Mouse (Mus musculus) CH12.LX (cell line): Measurements from ENCODE around the gene Slc27a1.

Experiments
- CHD1 ChIP-seq: IDR thresholded peaks from 2 replicates; pipeline ENCODE4 v1.6.1; 2012; ENCODE audit warnings: low read depth, low read length, improper control_type of control experiment, inconsistent platforms
- CTCF ChIP-seq, 2 experiments: IDR thresholded peaks in 1 of 2; conservative IDR thresholded peaks in 1 of 2; 2 replicates each; pipeline ENCODE4 v1.5.1; 2011 to 2012; ENCODE audit warnings: low read depth in 2 of 2, low read length in 2 of 2, improper control_type of control experiment in 1 of 2, inconsistent platforms in 1 of 2, mild to moderate bottlenecking in 1 of 2, moderate library complexity in 1 of 2
- EP300 ChIP-seq: IDR thresholded peaks from 2 replicates; pipeline ENCODE4 v1.6.1; 2011; ENCODE audit warnings: low read length, improper control_type of control experiment
- HCFC1 ChIP-seq: IDR thresholded peaks from 2 replicates; pipeline ENCODE4 v1.6.1; 2012; ENCODE audit warnings: low read depth, mild to moderate bottlenecking, inconsistent platforms, low read length, improper control_type of control experiment
- JUND ChIP-seq: conservative IDR thresholded peaks from 2 replicates; pipeline ENCODE4 v1.6.1; 2011; ENCODE audit warnings: low read depth, low read length, improper control_type of control experiment
- MEF2A ChIP-seq: IDR thresholded peaks from 2 replicates; pipeline ENCODE4 v1.6.1; 2014; ENCODE audit warnings: low read depth, mild to moderate bottlenecking, inconsistent platforms, low read length, improper control_type of control experiment, borderline replicate concordance
- MXI1 ChIP-seq: IDR thresholded peaks from 2 replicates; pipeline ENCODE4 v1.6.1; 2011; ENCODE audit warnings: mild to moderate bottlenecking, low read depth, low read length, improper control_type of control experiment
- MYC ChIP-seq: IDR thresholded peaks from 2 replicates; pipeline ENCODE4 v1.6.1; 2011; ENCODE audit warnings: low read depth, mild to moderate bottlenecking, improper control_type of control experiment, low read length
- NRF1 ChIP-seq: IDR thresholded peaks from 2 replicates; pipeline ENCODE4 v1.6.1; 2014; ENCODE audit warnings: low read depth, mild to moderate bottlenecking, inconsistent platforms, low read length, improper control_type of control experiment, moderate library complexity
- POLR2A ChIP-seq: IDR thresholded peaks from 2 replicates; pipeline ENCODE4 v1.6.1; 2011; ENCODE audit warnings: low read depth, mild to moderate bottlenecking, improper control_type of control experiment, low read length
- RAD21 ChIP-seq: IDR thresholded peaks from 2 replicates; pipeline ENCODE4 v1.6.1; 2011; ENCODE audit warnings: low read depth, mild to moderate bottlenecking, low read length, improper control_type of control experiment, moderate library complexity
- USF1 ChIP-seq: IDR thresholded peaks from 2 replicates; pipeline ENCODE4 v1.6.1; 2014; ENCODE audit warnings: low read depth, mild to moderate bottlenecking, inconsistent platforms, low read length, improper control_type of control experiment

DNA sequence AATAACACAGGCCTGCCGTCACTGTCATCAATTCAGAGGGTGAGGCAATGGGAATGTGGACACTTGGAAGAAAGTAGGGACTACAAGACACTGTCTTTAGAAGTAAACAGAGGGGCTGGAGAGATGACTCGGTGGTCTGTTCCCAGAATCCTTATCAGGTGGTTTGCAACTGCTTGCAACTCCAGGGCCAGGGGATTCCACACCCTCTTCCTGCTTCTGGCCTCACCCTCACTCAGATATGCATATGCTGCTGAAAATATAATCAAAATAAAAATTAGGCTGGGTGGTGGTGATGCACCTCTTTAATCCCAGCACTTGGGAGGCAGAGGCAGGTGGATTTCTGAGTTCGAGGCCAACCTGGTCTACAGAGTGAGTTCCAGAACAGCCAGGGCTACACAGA lies 8.6 kb upstream of the Slc27a1 start:
- TF ChIP-seq CTCF (conservative IDR thresholded peaks at IDR 0.05 in 1 of 2, IDR thresholded peaks at IDR 0.05 in 1 of 2; ENCODE audit: low read depth in 2 of 2, low read length in 2 of 2) (no peak), NRF1 (no peak), USF1 (no peak), MYC (no peak), HCFC1 (no peak), CHD1 (no peak), POLR2A (no peak), RAD21 (no peak), MXI1 (no peak), EP300 (no peak), JUND (no peak), MEF2A (no peak)
